Mouse (Mus musculus) right cerebral cortex, postnatal 25 days (tissue): Measurements from ENCODE around the gene Krtap1-5.
"Not testable (repeated sequence)": the region's sequence is repeated elsewhere in the genome, so short reads cannot be mapped to it uniquely, and the experiment has no call there.

Experiments
- DNase-seq: peaks from one replicate; pipeline ENCODE4 v3.0.0; 2022

Gene Krtap1-5

GRCm38 (mm10) chr11:99580636-99581035, at the start of gene Krtap1-5:
Krtap1-5 (minus strand) TSS chr11:99581016.
- DNase-seq = no peak

DNA sequence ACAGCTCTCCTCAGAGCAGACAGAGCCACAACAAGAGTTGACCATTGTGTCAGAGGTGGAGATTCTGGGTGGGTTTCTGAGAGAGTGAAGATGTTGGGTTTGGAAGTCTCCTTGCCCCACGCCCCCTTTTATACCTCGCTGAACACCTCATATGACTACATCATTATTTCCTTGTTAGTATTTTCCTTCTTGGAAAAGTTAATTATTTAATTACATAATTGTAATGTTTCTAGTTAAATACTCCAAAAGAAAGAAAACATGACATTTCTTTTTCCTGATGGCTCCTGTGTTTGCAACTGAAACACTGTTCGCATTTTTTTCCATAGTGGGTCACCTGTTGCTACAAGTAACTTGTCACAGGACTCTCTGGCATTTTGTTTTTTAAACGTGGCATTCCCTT, 47.3 kb upstream of the Krtap1-5 start, which contains the start of gene Krtap4-1:
Gene Krtap4-1, minus strand, starts transcription at position 101 of the 400 bp plus-strand sequence.
- no peak for DNase-seq

DNA sequence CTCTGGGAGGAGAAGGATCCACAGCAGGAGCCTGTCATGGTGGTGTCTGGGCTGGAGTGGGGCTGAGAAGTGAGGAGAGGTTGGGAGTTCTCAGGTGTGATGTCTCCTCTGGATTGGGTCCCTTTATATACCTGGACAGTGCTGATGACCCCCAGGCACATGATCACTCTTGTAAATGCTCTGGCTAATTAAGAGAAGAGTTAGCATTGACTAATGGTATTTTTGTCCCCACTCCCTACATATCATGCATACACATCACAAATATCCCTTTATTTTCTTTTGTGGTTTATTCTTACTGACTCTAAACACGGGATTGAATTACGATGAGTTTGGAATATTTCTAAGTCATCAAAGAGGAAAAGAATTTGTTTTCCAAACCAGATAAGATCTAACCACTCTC, 39.5 kb upstream of the Krtap1-5 start, which contains the start of gene Gm11562:
Gene Gm11562, minus strand, starts transcription at position 101 of the 400 bp plus-strand sequence.
- DNase-seq = no peak

DNA sequence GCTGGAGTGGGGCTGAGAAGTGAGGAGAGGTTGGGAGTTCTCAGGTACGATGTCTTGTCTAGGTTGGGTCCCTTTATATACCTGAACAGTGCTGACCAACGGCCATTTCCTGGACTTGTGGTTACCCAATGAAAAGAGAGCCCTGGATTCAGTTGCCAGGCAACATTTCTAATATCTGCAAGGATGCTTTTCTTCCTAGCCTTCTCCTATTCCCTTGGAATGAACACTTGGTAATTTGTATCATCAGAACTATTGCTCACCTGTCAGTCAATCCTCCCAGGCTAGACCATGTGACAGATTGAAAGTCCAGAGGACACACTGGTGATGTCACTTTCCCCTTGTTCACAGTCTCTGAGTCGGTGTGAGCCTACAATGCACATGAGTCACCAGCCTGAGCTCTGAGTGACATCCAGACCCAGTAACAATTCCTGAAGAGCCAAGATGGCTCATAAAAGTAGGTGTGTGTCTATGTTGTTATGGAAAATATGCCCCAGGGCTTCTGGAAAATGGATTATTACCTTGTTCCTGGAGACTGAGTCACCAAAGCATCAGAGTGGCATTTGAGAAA, 34.1 kb upstream of the Krtap1-5 start, which contains the start of gene Krtap2-4:
Gene Krtap2-4, minus strand, starts transcription at position 51 of the 568 bp plus-strand sequence.
- DNase-seq = no peak

- DNase-seq = not testable (repeated sequence)
Observed at GRCm38 (mm10) chr11:99610089-99610488, 29.3 kb upstream of the Krtap1-5 start, which contains the start of gene Gm11937. Gm11937 (minus strand) TSS chr11:99610189.

DNA sequence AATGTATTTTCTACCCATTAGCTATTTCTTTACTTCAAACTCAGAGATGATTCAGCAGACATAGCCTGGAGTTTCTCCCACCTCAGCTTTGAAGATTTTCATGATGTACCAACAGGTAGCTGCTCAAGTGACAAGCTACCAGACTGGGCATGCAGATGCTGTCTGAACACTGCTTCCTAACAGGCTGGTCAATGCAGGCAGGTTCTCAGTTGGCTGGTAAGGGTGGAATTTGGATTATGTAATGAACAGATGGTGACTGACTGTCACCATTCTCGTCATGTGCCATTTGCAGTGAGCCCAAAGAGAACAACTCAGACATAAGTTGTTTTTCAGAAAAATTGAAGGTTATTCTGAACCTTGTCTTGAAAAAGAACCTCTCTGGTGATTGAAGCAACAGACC, 28.3 kb upstream of the Krtap1-5 start:
- peak; percentile 20 for DNase-seq

GRCm38 (mm10) chr11:99603208-99603607, 22.4 kb upstream of the Krtap1-5 start, which contains the start of gene Gm11938:
Gm11938 (minus strand) TSS chr11:99603308.
- not testable (repeated sequence) for DNase-seq

DNA sequence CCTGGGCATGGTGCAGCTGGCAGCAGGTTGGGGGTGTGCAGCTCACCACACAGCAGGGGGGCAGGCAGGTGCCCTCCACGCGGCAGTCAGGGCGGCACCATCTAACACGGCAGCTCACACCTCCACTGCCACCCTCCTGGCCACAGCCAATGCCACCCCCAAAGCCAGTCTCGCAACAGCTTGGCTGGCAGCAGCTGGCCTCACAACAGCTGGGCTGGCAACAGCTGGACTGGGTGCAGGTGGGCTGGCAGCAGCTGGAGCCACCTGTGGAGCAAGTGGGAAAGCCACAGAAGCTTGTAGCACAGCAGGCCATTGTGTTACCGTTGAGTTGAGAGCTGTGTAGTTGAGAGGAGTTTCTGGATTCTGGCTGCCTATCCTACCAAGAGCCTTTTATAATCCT, 16.9 kb upstream of the Krtap1-5 start, which contains the start of gene Krtap9-3:
Gene Krtap9-3, minus strand, starts transcription at position 364 of the 400 bp plus-strand sequence.
- DNase-seq = not testable (repeated sequence)

GRCm38 (mm10) chr11:99590981-99591380, 10.2 kb upstream of the Krtap1-5 start, which contains the start of gene Krtap1-3:
Krtap1-3 (minus strand) TSS chr11:99591339.
- no peak for DNase-seq

DNA sequence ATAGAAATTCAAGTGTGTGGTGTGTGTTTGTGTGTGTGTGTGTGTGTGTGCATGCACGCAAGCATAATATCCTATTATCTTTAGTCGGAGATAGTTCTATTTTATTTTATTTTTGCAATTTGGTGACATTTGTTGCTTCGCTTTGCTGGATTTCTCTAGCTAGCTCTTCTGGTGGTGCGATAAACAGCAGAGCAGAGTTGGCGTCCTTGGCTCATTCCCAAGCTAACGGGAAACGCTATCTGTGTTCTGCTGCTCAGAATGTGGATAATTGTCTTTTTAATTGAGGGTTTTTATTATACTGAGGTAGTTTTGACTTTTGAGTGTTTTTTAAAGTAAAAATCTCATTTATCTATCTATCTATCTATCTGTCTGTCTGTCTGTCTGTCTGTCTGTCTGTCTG, 4.3 kb upstream of the Krtap1-5 start:
- no peak for DNase-seq

DNA sequence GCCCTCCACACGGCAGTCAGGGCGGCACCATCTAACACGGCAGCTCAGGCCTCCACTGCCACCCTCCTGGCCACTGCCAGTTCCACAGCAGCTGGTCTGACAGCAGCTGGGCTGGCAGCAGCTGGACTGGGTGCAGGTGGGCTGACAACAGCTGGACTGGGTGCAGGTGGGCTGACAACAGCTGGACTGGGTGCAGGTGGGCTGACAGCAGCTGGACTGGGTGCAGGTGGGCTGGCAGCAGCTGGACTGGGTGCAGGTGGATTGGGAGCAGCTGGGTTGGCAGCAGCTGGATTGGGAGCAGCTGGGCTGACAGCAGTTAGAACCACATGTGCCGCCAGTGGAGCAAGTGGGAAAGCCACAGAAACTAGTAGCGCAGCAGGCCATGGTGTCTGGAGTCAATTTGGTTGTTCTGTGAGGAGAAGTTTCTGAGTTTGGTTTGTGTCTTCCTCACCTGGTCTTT, 2.5 kb upstream of the Krtap1-5 start, which contains the start of gene Krtap1-4:
Gene Krtap1-4, minus strand, starts transcription at position 410 of the 460 bp plus-strand sequence.
- DNase-seq = no peak

- no peak for DNase-seq
Observed at GRCm38 (mm10) chr11:99581564-99581963, 748 bp upstream of the Krtap1-5 start.

- no peak for DNase-seq
Observed at GRCm38 (mm10) chr11:99581051-99581450, 235 bp upstream of the Krtap1-5 start.

GRCm38 (mm10) chr11:99574106-99574505, 6.7 kb downstream of the Krtap1-5 start:
- DNase-seq = peak; percentile 34

- DNase-seq = no peak
Observed at GRCm38 (mm10) chr11:99573164-99573563, 7.7 kb downstream of the Krtap1-5 start.

DNA sequence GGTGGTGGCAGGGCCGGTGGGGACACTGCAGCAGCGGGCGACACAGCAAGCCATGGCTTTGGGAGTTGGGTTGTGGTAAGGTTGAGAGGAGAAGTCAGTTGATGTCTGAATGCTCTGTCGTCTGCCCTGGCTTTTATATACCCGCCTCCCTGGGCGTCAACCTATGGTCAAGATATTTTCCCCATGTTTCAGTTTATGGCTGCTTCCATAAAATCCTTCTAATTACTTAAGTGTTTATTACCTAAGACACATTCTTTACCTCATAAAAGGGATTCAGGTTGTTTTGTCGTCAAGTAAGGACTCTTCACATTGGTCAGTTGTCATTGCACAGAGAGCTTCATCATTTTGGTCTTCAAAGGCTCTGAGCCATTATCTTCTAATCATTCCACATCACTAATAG, 14.3 kb downstream of the Krtap1-5 start, which contains the start of gene Krtap3-1:
Gene Krtap3-1, minus strand, starts transcription at position 101 of the 400 bp plus-strand sequence.
- no peak for DNase-seq

- DNase-seq = no peak
Observed at GRCm38 (mm10) chr11:99562580-99562979, 18.2 kb downstream of the Krtap1-5 start.

DNA sequence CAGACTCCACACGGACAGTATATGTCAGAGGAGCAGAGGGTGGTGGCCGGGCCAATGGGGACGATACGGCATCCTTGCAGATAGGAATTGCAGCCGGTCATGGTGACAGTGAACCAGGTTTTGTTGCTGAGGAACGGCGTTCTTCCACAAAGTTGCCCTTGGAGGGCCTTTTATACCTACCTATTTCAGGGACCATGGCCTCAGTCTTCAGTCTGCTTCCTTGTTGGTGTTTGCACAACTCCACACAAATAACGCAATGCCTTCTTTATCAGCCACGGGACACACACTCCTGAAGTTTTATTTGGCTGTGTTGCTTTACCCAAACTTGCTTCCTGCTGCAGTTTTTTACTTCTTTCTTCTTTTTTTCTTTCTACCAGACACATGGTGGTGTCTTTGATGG, 21.4 kb downstream of the Krtap1-5 start, which contains the start of gene Gm11939:
Gene Gm11939, minus strand, starts transcription at position 101 of the 400 bp plus-strand sequence.
- DNase-seq = no peak

DNA sequence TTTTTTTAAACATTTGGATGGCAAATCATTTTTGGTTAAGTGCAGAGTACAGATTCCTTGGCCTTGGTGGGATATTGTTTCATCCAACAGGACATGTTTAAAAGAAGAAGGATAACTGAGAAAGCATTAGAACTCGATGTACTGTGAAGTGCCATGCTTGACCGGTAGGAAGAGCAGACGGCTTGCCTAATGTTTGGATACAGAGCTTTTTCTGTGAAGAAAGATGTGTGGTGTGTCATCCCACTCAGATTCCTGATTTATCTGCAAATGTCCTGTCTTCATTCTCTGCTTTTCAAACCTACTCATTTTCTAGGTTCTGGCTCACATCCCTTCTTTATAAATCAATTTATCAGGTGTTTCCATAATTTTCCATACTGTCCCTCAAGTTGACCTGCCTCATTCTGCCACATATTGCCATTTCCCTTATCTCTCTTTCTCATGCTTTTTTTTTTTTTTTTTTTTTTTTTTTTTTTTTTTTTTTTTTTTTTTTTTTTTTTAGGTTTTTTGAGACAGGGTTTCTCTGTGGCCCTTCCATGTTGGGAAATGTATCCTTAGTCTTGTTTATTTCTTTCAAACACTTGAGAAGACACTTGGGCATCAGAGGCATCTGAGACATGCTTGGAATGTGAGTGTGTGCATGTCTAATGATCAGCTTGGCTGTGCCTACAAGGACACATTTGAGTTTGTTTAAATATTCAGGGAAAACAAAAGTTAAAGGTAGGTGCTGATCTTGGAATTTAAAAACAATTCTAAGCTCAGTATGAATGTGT, 22.7 kb downstream of the Krtap1-5 start:
- DNase-seq = no peak

DNA sequence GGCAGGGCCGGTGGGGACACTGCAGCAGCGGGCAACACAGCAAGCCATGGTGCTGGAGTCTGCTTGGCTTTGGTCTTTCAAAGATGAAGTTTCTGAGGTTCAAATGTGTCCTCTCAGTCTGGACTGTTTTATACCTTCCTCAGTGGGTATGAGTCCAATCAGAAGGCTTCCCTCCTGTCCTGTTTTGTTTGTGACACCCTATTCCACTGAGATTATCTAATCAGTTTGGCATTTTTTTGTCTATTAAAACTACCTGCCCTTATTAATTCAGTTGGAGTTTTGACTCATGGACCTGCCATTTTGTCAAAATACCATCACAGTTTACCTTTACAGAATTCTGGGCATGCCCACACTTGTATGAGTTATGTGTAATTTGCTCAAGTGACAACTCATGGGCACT, 24.1 kb downstream of the Krtap1-5 start, which contains the start of gene Krtap3-2:
Gene Krtap3-2, minus strand, starts transcription at position 101 of the 400 bp plus-strand sequence.
- DNase-seq = no peak

DNA sequence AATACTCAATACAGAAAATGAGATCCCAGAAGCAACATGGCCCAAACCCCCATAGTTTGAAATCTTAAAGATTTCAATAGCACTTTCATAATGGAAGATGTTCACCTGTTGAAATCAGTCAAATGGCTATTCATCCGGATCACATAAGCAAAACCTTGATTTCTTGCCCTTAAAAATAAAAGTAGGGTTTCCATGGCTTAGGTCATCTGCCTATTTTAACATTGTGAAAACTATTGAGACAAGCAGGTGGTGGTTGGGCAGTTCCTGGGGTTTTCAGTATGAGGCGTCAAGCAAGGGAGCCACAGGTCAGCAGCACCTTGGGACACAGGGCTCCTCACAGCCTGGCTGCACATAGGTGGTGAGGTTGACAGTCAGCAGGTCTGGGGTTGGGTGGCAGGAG, 24.6 kb downstream of the Krtap1-5 start:
- no peak for DNase-seq

DNA sequence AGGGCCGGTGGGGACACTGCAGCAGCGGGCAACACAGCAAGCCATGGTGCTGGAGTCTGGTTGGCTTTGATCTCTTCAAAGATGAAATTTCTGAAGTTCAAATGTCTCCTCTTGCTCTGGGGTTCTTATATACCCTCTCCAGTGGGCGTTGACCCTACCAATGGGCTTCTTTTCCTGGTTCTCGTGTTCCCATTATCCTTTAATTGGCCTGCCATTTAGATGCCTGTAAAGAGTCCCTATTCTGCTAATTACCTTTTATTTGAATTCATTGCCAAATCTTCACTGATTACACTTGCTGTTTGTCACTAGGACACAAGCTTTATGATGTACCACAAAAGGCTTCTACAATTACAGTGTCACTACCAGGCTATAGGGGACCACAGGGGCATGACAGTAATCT, 30.1 kb downstream of the Krtap1-5 start, which contains the start of gene Krtap3-3:
Gene Krtap3-3, minus strand, starts transcription at position 101 of the 400 bp plus-strand sequence.
- no peak for DNase-seq

DNA sequence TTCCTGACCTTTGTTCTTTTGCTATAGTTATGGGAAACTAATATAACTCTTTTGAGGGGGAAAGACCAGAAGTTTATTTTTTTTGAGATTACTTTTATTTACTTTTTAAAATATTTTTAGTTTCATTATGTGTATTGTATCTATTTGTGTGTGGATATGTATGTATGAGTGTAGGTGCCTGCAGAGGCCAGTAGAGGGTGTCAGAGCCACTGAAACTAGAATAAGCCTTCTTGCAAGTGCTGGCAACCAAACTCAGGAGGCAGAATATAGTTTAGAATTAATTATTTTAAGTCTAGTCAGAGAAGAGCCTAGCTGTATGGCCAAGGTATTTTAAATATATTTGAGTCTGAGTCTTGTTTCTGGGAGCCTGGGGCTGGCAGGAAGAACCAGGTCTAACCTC, 32.9 kb downstream of the Krtap1-5 start:
- no peak for DNase-seq
